Mouse (Mus musculus) brain, embryonic 14.5 days (tissue): ENCODE data around the gene Dhx37.

ENCODE experiments used
- CTCF ChIP-seq: fragments of 200-500 bp; IDR thresholded peaks from 2 replicates; pipeline ENCODE4 v1.5.1; 2012; ENCODE audit warnings: inconsistent platforms, mild to moderate bottlenecking, moderate library complexity, borderline replicate concordance; ENCODE audit not compliant: insufficient read depth, insufficient read length; ENCODE audit errors: extremely low read depth
- POLR2A ChIP-seq: fragments of 200-500 bp; IDR thresholded peaks from 2 replicates; pipeline ENCODE4 v1.6.1; 2012; ENCODE audit warnings: mild to moderate bottlenecking, inconsistent platforms, borderline replicate concordance; ENCODE audit not compliant: poor library complexity, insufficient read depth, insufficient read length, severe bottlenecking; ENCODE audit errors: extremely low read depth

GRCm38 (mm10) chr5:125480434-125481231 is 46.7 kb upstream of the Dhx37 start:
- no peak for TF ChIP-seq CTCF
- TF ChIP-seq POLR2A: no peak
